Mouse (Mus musculus): ENCODE results near the gene Fasl.

The Fasl gene

GRCm38 (mm10) chr1:161788339-161788738 lies at the start of gene Fasl:
Fasl (minus strand) TSS chr1:161788495.
- no peak for DNase-seq

GRCm38 (mm10) chr1:161826677-161827076 lies 38.4 kb upstream of the Fasl start:
- DNase-seq: no peak

DNA sequence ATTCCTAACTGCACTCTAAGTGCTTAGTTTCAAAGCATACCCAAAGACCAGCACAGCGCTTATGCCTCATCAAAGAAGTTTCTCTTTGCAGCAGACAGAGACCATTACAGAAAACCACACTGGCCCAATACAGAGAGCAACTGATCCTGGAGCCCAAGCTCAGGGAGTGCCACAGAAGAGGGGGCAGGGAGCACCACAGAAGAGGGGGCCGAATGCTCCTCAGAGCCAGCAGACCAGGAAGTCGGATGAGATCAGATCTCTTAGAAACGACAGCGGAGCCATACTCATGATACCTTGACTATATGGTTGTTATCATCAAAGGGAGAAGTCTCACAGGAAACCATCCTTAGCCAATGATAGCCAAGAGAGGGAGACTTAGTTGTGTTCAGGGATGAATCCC lies 21.1 kb upstream of the Fasl start:
- no peak for DNase-seq

DNA sequence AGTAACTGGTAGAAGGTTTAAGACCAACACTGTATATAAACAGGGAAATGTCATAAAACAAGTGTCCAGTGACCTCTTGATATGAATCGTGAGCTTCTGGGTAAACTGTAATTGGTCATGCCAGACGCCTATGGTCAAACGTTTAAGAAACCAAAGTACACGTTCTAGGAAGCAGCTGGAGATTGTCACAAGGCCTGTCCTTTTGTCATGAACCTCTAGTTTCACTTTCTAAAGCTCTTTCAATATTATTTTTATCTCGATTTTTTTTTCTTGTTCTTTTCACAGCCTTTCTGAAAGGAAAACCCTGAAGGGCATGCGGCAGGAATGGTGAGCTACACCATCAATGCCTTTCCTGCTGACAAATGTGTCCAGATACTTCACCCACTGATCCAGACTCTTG lies 20.7 kb upstream of the Fasl start:
- no peak for DNase-seq

- DNase-seq: no peak
Measured at GRCm38 (mm10) chr1:161804541-161804971, 16.3 kb upstream of the Fasl start.

- DNase-seq: no peak
Measured at GRCm38 (mm10) chr1:161801321-161801720, 13.0 kb upstream of the Fasl start.

- no peak for DNase-seq
Measured at GRCm38 (mm10) chr1:161800256-161800655, 12.0 kb upstream of the Fasl start.

- DNase-seq: no peak
Measured at GRCm38 (mm10) chr1:161799791-161800190, 11.5 kb upstream of the Fasl start.

GRCm38 (mm10) chr1:161798866-161799265 lies 10.6 kb upstream of the Fasl start:
- DNase-seq: no peak

DNA sequence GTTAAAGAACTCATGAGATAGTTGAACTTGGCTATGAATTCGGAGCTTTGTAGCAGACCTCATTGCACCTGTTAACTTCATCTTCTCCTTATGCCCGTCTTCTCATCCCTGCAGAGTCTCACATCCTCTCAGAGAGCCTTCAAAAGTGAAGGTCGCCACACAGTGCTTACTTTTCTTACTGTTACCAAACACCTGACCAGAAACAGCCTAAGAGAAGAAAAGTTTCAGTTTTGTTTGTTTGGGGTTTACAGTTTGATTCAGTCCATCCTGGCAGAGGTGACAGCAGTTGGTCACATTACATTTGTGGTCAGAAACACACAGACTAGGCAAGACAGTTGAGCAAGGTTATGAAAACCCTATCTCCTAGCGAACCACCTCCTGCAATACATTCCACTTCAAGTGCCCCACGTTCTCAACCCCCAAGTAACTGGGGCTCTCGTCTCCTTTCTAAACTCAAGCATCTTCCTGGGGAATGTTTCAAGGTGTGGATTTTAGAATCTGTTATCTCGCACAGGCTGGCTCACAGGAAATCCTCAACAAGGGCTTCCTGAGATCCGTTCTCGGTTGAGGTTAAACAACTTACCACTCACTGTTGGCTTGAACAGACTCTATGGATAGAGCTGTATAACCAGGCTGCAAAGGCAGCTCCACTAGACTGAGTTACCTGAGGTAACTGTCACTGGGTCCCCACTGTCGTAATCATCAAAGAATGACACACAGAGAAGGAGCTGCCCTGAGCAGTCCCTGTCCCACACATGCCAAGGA lies 6.3 kb upstream of the Fasl start:
- no peak for DNase-seq

- no peak for DNase-seq
Measured at GRCm38 (mm10) chr1:161793321-161793720, 5.0 kb upstream of the Fasl start.

GRCm38 (mm10) chr1:161792687-161792969 lies 4.3 kb upstream of the Fasl start:
- no peak for DNase-seq

DNA sequence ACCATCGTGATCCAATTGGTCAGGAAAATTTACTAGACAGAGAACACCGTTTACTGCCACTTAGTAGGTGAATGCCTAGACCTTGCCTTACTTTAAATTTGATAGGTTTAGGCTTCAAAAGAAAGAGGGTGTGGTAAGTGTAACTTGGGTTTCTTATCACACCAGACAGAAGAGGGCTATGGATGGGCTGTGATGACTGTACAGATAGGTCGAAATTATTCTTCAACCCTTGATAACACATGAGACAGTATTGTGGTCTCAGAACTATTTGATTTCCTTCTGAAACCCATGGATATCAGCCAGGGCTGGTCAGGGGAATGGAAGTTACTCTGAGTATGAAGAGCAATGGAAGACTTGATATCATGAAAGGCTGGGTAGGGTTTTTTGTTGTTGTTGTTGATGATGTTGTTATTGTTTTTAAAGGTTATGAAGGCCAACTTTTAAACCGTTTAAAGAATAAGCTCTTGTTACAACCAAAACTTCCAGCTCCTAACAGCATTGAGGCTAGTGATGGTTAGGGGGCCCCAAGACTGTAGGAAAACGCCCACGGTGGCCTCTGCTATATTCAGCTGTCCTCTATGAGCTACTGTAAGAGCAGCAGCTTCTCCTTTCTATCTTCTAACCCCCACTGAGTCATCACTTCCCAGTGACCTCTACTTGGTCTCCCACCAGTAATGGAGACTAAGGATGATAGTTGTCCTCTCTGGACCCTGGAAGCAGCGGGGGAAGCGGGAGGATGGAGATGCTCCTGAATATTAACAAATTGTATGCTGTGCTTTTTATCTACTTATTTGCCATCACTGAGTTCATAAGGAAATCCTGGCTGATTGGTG lies 3.8 kb upstream of the Fasl start:
- no peak for DNase-seq

DNA sequence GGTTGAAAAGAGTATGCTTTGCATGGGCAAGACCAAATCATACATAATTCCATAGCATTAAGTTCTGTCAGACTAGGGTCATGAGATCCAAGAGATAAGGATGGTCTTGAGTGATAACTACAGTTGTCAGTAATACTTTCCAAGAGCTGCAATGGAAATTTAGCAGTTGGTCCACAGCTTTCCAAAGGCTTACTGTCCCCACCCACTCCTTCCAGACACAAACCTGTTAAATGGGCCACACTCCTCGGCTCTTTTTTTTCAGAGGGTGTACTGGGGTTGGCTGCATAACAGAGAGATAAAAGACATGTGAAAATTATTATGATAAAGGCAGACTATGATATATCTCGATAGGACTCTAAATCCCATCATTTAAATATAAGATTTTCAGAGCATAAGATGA lies 5.6 kb downstream of the Fasl start:
- DNase-seq: no peak

DNA sequence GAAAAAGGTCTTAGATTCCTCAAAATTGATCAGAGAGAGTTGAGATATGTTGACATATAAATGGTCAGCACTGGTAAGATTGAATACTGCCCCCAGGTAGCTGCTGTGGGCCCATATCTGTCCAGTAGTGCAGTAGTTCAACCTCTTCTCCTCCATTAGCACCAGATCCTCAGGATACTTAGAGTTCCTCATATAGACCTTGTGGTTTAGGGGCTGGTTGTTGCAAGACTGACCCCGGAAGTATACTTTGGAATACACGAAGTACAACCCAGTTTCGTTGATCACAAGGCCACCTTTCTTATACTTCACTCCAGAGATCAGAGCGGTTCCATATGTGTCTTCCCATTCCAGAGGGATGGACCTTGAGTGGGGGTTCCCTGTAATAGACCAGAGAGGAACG lies 6.7 kb downstream of the Fasl start:
- DNase-seq: no peak

- DNase-seq: no peak
Measured at GRCm38 (mm10) chr1:161779057-161779456, 9.2 kb downstream of the Fasl start.

DNA sequence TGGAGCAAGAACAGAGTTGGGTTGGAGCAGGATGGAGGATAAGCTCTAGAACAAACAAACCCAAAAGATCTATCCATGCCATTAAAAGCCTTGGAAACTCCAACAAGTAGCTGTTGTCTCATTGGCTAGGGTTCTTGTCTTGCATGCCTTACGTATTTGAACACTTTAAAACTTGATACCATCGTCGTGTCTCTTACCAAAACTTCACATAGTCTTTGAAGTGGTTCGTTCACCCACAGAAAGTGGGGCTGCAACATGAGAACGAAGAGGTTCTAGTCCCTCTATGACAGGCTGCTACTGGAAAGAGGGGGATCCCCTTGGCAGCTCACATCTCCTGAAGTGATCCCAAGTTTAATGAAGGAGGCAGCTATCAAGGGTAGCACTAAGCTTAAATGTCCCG lies 13.1 kb downstream of the Fasl start:
- DNase-seq: no peak

DNA sequence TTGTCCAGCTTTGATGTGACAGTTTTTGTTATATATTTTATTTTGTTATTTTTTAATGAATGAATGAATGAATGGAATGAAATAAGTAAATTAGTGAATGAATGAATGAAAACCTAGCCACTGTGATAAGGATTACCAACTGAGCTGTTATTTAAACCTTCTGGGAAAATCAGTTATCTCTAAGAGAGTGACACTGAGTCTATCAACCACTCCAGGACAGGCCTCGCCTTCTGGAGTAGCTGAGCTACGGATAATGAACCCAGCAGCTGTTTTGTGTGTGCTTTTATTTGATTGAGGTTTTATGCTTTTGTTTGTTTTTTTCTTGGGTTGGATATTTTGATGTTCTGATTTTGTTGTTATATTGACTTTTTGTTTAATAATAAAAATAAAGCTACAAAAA lies 17.0 kb downstream of the Fasl start:
- no peak for DNase-seq

GRCm38 (mm10) chr1:161769329-161769728 lies 19.0 kb downstream of the Fasl start:
- no peak for DNase-seq

GRCm38 (mm10) chr1:161767101-161767524 lies 21.2 kb downstream of the Fasl start:
- DNase-seq: no peak

- peak; percentile 62 for DNase-seq
Measured at GRCm38 (mm10) chr1:161766656-161767055, 21.6 kb downstream of the Fasl start.

- DNase-seq: no peak
Measured at GRCm38 (mm10) chr1:161765932-161766331, 22.4 kb downstream of the Fasl start.

- no peak for DNase-seq
Measured at GRCm38 (mm10) chr1:161764964-161765363, 23.3 kb downstream of the Fasl start.

DNA sequence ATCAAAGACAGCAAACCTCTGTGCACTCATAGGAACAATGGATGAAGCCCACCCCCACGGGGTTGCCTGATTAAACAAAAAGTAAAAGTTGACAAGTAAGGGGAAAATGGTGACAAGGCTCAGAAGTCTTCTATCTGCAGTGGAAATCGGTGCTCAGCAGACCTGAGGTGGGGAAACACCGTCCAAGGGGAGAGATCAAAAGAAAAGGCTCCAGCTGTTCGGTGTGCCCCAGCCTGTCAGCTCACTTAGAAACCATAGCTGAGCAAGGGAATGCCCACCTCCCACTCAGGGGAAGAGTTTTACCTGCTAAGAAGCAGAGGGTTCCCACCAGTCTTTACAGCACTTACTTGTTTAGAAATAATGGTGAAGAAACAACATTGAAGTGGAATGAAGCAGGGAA lies 26.7 kb downstream of the Fasl start:
- no peak for DNase-seq

DNA sequence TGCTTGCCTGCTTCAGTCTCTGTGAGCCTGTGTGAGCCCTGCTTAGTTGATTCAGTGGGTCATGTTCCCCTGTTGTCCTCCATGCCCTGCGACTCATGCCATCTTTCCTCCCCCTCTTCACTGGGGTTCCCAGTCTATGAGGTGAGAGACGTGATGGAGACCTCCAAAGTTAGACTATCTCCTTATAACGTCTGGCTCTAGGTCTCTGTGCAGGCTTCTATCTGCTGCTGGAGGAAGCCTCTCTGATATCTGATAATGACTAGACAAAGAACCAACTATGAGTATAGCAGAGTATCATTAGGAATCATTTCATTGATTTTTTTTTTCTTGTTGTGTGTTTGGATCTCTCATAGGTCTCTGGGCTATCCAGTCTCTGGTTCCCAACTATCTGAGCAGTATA lies 31.7 kb downstream of the Fasl start:
- no peak for DNase-seq

Measured in lung, postnatal 14 days (tissue).